Mouse (Mus musculus) limb, embryonic 14.5 days (tissue): ENCODE measurements around the gene Chst3. TPM values are rescaled to one million over a fixed set of nuclear protein-coding genes. Genes with fewer than 3 reads are reported as not detected.

Source experiments
- ATAC-seq: fragments of 200-750 bp; cut with Nextera tagmentation; 2 replicates; pipeline ENCODE4 v1.8.0; 2017; ENCODE audit warnings: low read depth, moderate number of reproducible peaks, moderate TSS enrichment; ENCODE audit not compliant: low FRiP score
- DNase-seq: peaks from one replicate; pipeline ENCODE4 v3.0.0-alpha.2; 2015; ENCODE audit warnings: low spot score
- H3K27ac ChIP-seq: fragments of 300-500 bp; sonication (generic); replicated peaks from 2 replicates; pipeline ENCODE4 v1.5.1; 2014; ENCODE audit warnings: low read depth, mild to moderate bottlenecking, low read length, moderate library complexity, mixed read lengths
- H3K27me3 ChIP-seq: fragments of 300-500 bp; sonication (generic); 2 replicates; pipeline ENCODE4 v1.6.1; 2014; ENCODE audit warnings: low read length, mixed read lengths; ENCODE audit not compliant: control insufficient read depth, insufficient read depth
- H3K36me3 ChIP-seq: fragments of 300-500 bp; sonication (generic); 2 replicates; pipeline ENCODE4 v1.6.1; 2014; ENCODE audit warnings: mild to moderate bottlenecking, low read length, moderate library complexity, mixed read lengths; ENCODE audit not compliant: control insufficient read depth, insufficient read depth
- H3K4me1 ChIP-seq: fragments of 300-500 bp; sonication (generic); 2 replicates; pipeline ENCODE4 v1.6.1; 2014; ENCODE audit warnings: antibody characterized with exemption, low read length, mixed read lengths; ENCODE audit not compliant: control insufficient read depth, insufficient read depth
- H3K4me2 ChIP-seq: fragments of 300-500 bp; sonication (generic); replicated peaks from 2 replicates; pipeline ENCODE4 v1.6.1; 2014; ENCODE audit warnings: low read depth, mild to moderate bottlenecking, low read length, moderate library complexity; ENCODE audit not compliant: severe bottlenecking
- H3K4me3 ChIP-seq: fragments of 300-500 bp; sonication (generic); replicated peaks from 2 replicates; pipeline ENCODE4 v1.5.1; 2014; ENCODE audit warnings: low read length
- H3K9ac ChIP-seq: fragments of 300-500 bp; sonication (generic); 2 replicates; pipeline ENCODE4 v1.6.1; 2014; ENCODE audit warnings: mild to moderate bottlenecking, low read depth, low read length, moderate library complexity; ENCODE audit not compliant: severe bottlenecking
- H3K9me3 ChIP-seq: fragments of 300-500 bp; sonication (generic); 2 replicates; pipeline ENCODE4 v1.6.1; 2016; ENCODE audit warnings: low read length; ENCODE audit not compliant: control insufficient read depth
- POLR2A ChIP-seq: fragments of 200-500 bp; IDR thresholded peaks from 2 replicates; pipeline ENCODE4 v1.8.0; 2012; ENCODE audit warnings: inconsistent platforms, mild to moderate bottlenecking, moderate library complexity, borderline replicate concordance; ENCODE audit not compliant: insufficient read depth, insufficient read length; ENCODE audit errors: extremely low read depth
- WGBS: fragments of 180-500 bp; shearing (Covaris S2); extraction: QIAGEN DNeasy Blood & Tissue Kit; methylation state at CpG from one replicate; pipeline ENCODE4 v1.1.7; 2014; 5-methylcytosine and 5-hydroxymethylcytosine counted together
- polyA plus RNA-seq, 2 experiments: library from polyadenylated mRNA; depleted of rRNA in 1 of 2; stranded (reverse) in 1 of 2; unstranded in 1 of 2; fragments of >200 nt; fragmentation: Nextera tagmentation in 1 of 2; extraction: Ambion mirVana in 1 of 2; gene quantifications; 2 replicates each; pipeline versions ENCODE4 v1.2.1 to v1.2.3; 2012 to 2014

The Chst3 gene
- polyA plus RNA-seq, 2 experiments: 2.0 to 7.7 TPM

DNA sequence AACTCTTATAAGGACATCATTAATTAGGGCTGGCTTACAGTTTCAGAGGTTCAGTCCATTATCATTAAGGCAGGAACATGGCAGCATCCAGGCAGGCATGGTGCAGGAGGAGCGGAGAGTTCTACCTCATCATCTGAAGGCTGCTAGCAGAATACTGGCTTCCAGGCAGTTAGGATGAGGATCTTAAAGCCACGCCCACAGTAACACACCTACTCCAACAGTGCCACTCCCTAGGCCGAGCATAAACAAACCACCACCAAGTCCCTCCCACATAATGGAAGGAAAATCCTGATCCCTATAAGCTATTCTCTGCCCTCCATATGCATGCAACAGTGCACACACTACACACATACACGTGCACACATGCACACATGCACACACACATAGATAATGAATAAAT, 46.8 kb downstream of the Chst3 start:
- Histone ChIP-seq H3K4me2 (no peak overlapping the region), H3K4me1 (no peaks in the 10 kb centered on the region), H3K4me3 (no peak overlapping the region), H3K27ac (no peak overlapping the region), H3K9me3 (no peaks in the 10 kb centered on the region), H3K36me3 (no peaks in the 10 kb centered on the region), H3K27me3 (no peaks in the 10 kb centered on the region), H3K9ac (no peak overlapping the region)
- 78% methylated on average over 4 of the region's 4 CpGs for WGBS
- no peak for DNase-seq
- no peak for ATAC-seq
- no peak for TF ChIP-seq POLR2A

DNA sequence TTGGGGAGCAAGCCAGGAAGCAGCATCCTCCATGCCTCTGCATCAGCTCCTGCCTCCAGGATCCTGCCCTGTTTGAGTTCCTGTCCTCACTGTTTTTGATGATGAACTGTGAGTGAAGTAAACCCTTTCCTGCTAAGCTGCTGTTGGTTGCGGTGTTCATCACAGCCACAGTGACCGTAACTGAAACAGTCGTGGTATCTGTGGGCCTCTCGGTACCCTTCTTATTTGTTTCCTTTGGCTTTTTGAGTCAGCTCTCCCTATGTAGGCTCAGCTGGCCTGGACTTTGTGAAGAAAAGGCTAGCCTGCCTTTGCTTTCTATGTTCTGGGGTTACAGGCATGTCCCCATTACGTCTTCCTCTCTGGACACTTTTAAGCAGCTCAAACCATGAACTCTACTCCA, 47.7 kb downstream of the Chst3 start:
- Histone ChIP-seq H3K9me3 (no peaks in the 10 kb centered on the region), H3K4me3 (no peak overlapping the region), H3K4me1 (no peaks in the 10 kb centered on the region), H3K4me2 (no peak overlapping the region), H3K9ac (no peak overlapping the region), H3K36me3 (no peaks in the 10 kb centered on the region), H3K27me3 (no peaks in the 10 kb centered on the region), H3K27ac (no peak overlapping the region)
- WGBS: 92% methylated on average over 5 of the region's 5 CpGs
- no peak for TF ChIP-seq POLR2A
- no peak for DNase-seq
- no peak for ATAC-seq

DNA sequence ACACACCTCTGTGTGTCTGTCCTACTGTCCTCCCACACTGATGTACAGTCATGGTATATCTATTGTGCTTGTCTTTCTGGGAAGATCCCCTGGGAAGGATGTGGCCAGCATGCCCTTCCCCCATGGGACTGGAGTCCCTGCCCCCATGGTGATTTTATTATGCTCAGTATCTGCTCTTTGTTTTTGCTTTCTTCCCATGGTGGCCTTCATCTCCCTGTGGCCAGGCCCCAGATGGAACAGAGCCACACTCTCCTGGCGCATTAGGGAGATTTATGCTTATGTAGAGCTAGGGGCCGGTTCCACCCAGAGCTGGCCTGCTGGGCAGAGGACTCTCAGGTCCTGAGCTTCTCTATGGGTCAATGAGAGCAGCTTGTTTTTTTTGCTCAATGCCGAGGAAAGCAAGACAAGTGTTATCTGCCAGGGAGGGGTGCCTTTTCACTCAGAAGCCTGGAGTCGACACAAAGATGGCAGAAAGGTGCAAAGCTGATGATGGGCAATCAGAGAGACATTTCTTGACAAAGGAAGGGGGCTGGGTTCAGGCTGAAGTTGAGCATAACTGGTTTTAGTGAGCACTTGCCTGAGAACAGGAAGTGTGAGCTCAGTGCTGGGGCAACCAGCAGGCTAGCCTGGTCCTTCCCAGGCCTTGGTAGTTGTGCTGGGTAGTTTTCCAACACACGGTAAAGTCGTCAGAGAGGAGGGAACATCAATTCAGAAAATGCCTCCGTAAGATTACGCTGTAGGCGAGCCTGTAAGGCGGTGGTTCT, 48.6 kb downstream of the Chst3 start:
- H3K9me3 ChIP-seq: no peaks in the 10 kb centered on the region
- H3K27me3 ChIP-seq: no peaks in the 10 kb centered on the region
- DNase-seq: no peak
- no peak overlapping the region for H3K4me2 ChIP-seq
- no peaks in the 10 kb centered on the region for H3K4me1 ChIP-seq
- WGBS: 75% methylated on average over 10 of the region's 10 CpGs
- H3K9ac ChIP-seq: no peak overlapping the region
- no peak overlapping the region for H3K4me3 ChIP-seq
- H3K36me3 ChIP-seq: no peaks in the 10 kb centered on the region
- no peak for TF ChIP-seq POLR2A
- no peak overlapping the region for H3K27ac ChIP-seq
- ATAC-seq: no peak

DNA sequence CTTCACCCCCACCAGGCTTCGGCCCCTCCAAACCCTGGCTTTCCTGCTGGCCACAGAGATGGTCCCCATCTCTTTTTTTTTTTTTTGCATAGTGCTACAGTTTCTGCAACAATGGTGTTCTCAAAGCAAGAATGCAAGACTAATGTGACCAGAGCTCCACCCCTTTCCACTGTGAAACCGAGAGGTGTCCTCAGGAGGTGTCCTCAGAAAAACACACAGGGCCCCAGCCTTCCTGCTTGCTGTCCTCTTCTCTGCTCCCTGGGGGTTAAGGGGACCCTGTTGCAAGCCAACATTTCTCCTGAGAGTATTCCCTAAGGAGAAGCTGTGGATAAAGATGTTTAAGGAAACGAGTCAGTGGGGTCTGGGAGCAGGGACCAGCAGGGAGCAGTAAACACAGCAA, 50.1 kb downstream of the Chst3 start:
- no peak for DNase-seq
- no peak for TF ChIP-seq POLR2A
- Histone ChIP-seq H3K4me1 (no peaks in the 10 kb centered on the region), H3K9ac (no peak overlapping the region), H3K4me3 (no peak overlapping the region), H3K9me3 (no peaks in the 10 kb centered on the region), H3K4me2 (no peak overlapping the region), H3K36me3 (no peaks in the 10 kb centered on the region), H3K27me3 (no peaks in the 10 kb centered on the region), H3K27ac (no peak overlapping the region)
- no peak for ATAC-seq
- WGBS: 62% methylated on average over 3 of the region's 3 CpGs

DNA sequence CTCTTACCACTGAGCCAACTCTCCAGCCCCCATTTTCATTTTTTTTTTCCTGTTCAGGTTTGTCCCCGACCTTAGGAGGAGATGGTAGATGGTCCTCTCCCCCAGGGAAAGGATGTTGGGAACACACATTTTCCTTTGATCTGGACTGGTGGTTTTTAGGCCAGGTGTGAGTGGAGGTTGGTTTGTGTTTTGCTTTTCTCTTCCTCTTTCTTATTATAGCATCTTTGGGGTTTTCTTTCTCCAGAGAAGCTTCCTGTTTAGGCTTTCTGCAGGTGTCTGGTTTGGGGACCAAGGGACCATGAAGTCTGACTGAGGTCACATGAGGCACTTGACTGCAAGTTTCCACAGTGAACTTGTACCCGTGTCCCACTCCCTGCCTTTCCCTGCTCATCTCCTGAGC, 50.8 kb downstream of the Chst3 start:
- TF ChIP-seq POLR2A: no peak
- H3K4me2 ChIP-seq: no peak overlapping the region
- no peak overlapping the region for H3K27ac ChIP-seq
- H3K9ac ChIP-seq: no peak overlapping the region
- 58% methylated on average over 2 of the region's 2 CpGs for WGBS
- ATAC-seq (no peak), DNase-seq (no peak)
- H3K36me3 ChIP-seq: no peaks in the 10 kb centered on the region
- no peaks in the 10 kb centered on the region for H3K9me3 ChIP-seq
- no peaks in the 10 kb centered on the region for H3K27me3 ChIP-seq
- no peaks in the 10 kb centered on the region for H3K4me1 ChIP-seq
- H3K4me3 ChIP-seq: no peak overlapping the region

DNA sequence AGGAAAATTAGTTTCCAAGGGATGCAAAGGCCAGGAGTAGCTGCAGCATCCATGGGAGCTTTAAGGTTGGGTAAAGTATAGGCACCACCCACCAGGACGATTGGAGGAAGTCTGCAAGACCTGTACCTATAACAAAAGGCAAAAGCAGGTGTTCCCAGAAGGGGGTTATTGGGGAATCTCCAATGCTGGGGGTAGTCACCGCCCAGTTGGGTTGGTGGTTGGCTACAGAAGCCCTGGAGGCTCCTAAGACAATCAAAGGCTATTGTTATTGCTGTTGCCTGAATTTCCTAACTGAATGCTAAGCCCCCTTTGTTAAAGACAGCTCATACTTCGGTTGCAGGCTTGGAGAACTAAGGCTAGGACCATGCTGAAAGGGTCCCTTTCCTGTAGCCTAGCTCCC, 53.0 kb downstream of the Chst3 start:
- no peak for ATAC-seq
- H3K36me3 ChIP-seq: no peaks in the 10 kb centered on the region
- no peak overlapping the region for H3K4me3 ChIP-seq
- DNase-seq: no peak
- 47% methylated on average over 3 of the region's 3 CpGs for WGBS
- H3K27ac ChIP-seq: no peak overlapping the region
- H3K9ac ChIP-seq: no peak overlapping the region
- no peak overlapping the region for H3K4me2 ChIP-seq
- no peaks in the 10 kb centered on the region for H3K9me3 ChIP-seq
- no peak for TF ChIP-seq POLR2A
- no peaks in the 10 kb centered on the region for H3K4me1 ChIP-seq
- H3K27me3 ChIP-seq: no peaks in the 10 kb centered on the region
